Mouse (Mus musculus) heart, embryonic 13.5 days (tissue): ENCODE measurements around the gene Pacrg. TPM values are rescaled to one million over a fixed set of nuclear protein-coding genes. Genes with fewer than 3 reads are reported as not detected.

ENCODE experiments used
- ATAC-seq: fragments of 200-750 bp; cut with Nextera tagmentation; 2 replicates; pipeline ENCODE4 v1.8.0; 2017; ENCODE audit warnings: moderate TSS enrichment; ENCODE audit not compliant: insufficient number of reproducible peaks, low FRiP score, low TSS enrichment; ENCODE audit errors: extremely low read depth
- H3K27ac ChIP-seq: fragments of 300-500 bp; sonication (generic); replicated peaks from 2 replicates; pipeline ENCODE4 v1.5.1; 2015; ENCODE audit warnings: moderate library complexity, mild to moderate bottlenecking, inconsistent platforms
- H3K27me3 ChIP-seq: fragments of 300-500 bp; sonication (generic); replicated peaks from 2 replicates; pipeline ENCODE4 v1.6.1; 2015; ENCODE audit warnings: mild to moderate bottlenecking, inconsistent platforms
- H3K36me3 ChIP-seq: fragments of 300-500 bp; sonication (generic); 2 replicates; pipeline ENCODE4 v1.6.1; 2015; ENCODE audit warnings: mild to moderate bottlenecking, inconsistent platforms
- H3K4me1 ChIP-seq: fragments of 300-500 bp; sonication (generic); 2 replicates; pipeline ENCODE4 v1.6.1; 2015; ENCODE audit warnings: inconsistent platforms
- H3K4me2 ChIP-seq: fragments of 300-500 bp; sonication (generic); 2 replicates; pipeline ENCODE4 v1.6.1; 2015; ENCODE audit warnings: inconsistent platforms, mild to moderate bottlenecking, moderate library complexity
- H3K4me3 ChIP-seq: fragments of 300-500 bp; sonication (generic); 2 replicates; pipeline ENCODE4 v1.5.1; 2015; ENCODE audit warnings: moderate library complexity, mild to moderate bottlenecking, inconsistent platforms
- H3K9ac ChIP-seq: fragments of 300-500 bp; sonication (generic); 2 replicates; pipeline ENCODE4 v1.6.1; 2015; ENCODE audit warnings: inconsistent platforms, mild to moderate bottlenecking, moderate library complexity
- H3K9me3 ChIP-seq: fragments of 300-500 bp; sonication (generic); 2 replicates; pipeline ENCODE4 v1.6.1; 2016; ENCODE audit warnings: inconsistent platforms
- WGBS: fragments of 180-500 bp; shearing (Covaris S2); methylation state at CpG from one replicate; pipeline ENCODE4 v1.1.7; 2015; ENCODE audit warnings: mixed read lengths; 5-methylcytosine and 5-hydroxymethylcytosine counted together
- polyA plus RNA-seq: library from polyadenylated mRNA; unstranded; fragments of >200 nt; fragmentation: Nextera tagmentation; extraction: Ambion mirVana; gene quantifications from 2 replicates; pipeline ENCODE4 v1.2.1, GENCODE M21; 2015

Pacrg gene
- polyA plus RNA-seq, 1 experiment from 2014 or later: 0.64 TPM

GRCm38 (mm10) chr17:10737966-10738365, 102.1 kb downstream of the Pacrg start:
- Histone ChIP-seq H3K9ac (no peak overlapping the region), H3K9me3 (no peaks in the 10 kb centered on the region), H3K4me1 (no peaks in the 10 kb centered on the region), H3K4me2 (no peak overlapping the region), H3K36me3 (no peaks in the 10 kb centered on the region), H3K27me3 (no peaks in the 10 kb centered on the region), H3K27ac (no peak overlapping the region), H3K4me3 (no peak overlapping the region)
- ATAC-seq: no peak

- WGBS: 78% methylated on average over 6 of the region's 6 CpGs
- Histone ChIP-seq H3K4me2 (no peak overlapping the region), H3K27ac (no peak overlapping the region), H3K4me1 (no peaks in the 10 kb centered on the region), H3K9me3 (no peaks in the 10 kb centered on the region), H3K9ac (no peak overlapping the region), H3K27me3 (no peaks in the 10 kb centered on the region), H3K4me3 (no peak overlapping the region), H3K36me3 (no peaks in the 10 kb centered on the region)
- no peak for ATAC-seq
These were observed 105.4 kb downstream of the Pacrg start for GRCm38 (mm10) chr17:10734733-10735132.

- H3K4me2 ChIP-seq: no peak overlapping the region
- H3K9ac ChIP-seq: no peak overlapping the region
- no peak overlapping the region for H3K4me3 ChIP-seq
- H3K27me3 ChIP-seq: peaks cover 8% of the 10 kb centered on the region; the same call in 1 of the 2 replicates
- 42% methylated on average over 4 of the region's 4 CpGs for WGBS
- no peaks in the 10 kb centered on the region for H3K36me3 ChIP-seq
- ATAC-seq: no peak
- H3K4me1 ChIP-seq: no peaks in the 10 kb centered on the region
- H3K27ac ChIP-seq: no peak overlapping the region
- H3K9me3 ChIP-seq: no peaks in the 10 kb centered on the region
These were observed 107.6 kb downstream of the Pacrg start for GRCm38 (mm10) chr17:10732303-10733048.

GRCm38 (mm10) chr17:10724853-10725252, 115.3 kb downstream of the Pacrg start:
- no peaks in the 10 kb centered on the region for H3K9me3 ChIP-seq
- WGBS: 42% methylated on average over 3 of the region's 3 CpGs
- no peak overlapping the region for H3K9ac ChIP-seq
- peaks cover 8% of the 10 kb centered on the region; the same call in 1 of the 2 replicates for H3K4me1 ChIP-seq
- no peak for ATAC-seq
- no peak overlapping the region for H3K4me3 ChIP-seq
- peaks cover 14% of the 10 kb centered on the region; the same call in 1 of the 2 replicates for H3K27me3 ChIP-seq
- no peaks in the 10 kb centered on the region for H3K36me3 ChIP-seq
- H3K4me2 ChIP-seq: no peak overlapping the region
- no peak overlapping the region for H3K27ac ChIP-seq

- Histone ChIP-seq H3K4me2 (no peak overlapping the region), H3K27me3 (0 out of 2 replicates have a peak, but pooled peaks cover 6% of the 10 kb centered on the region), H3K9ac (no peak overlapping the region), H3K36me3 (no peaks in the 10 kb centered on the region), H3K4me1 (peaks cover 21% of the 10 kb centered on the region), H3K4me3 (no peak overlapping the region), H3K27ac (no peak overlapping the region), H3K9me3 (no peaks in the 10 kb centered on the region)
- ATAC-seq: no peak
- 57% methylated on average over 1 of the region's 1 CpGs for WGBS
These were observed 118.5 kb downstream of the Pacrg start for GRCm38 (mm10) chr17:10721562-10721961.

- Histone ChIP-seq H3K27me3 (peaks cover 11% of the 10 kb centered on the region; the same call in 1 of the 2 replicates), H3K4me2 (no peak overlapping the region), H3K27ac (no peak overlapping the region), H3K4me1 (peaks cover 18% of the 10 kb centered on the region), H3K9me3 (no peaks in the 10 kb centered on the region), H3K4me3 (no peak overlapping the region), H3K36me3 (no peaks in the 10 kb centered on the region), H3K9ac (no peak overlapping the region)
- 80% methylated on average over 1 of the region's 1 CpGs for WGBS
- no peak for ATAC-seq
These were observed 123.0 kb downstream of the Pacrg start for GRCm38 (mm10) chr17:10717148-10717547.

GRCm38 (mm10) chr17:10702781-10703180, 137.3 kb downstream of the Pacrg start:
- Histone ChIP-seq H3K36me3 (no peaks in the 10 kb centered on the region), H3K9ac (0 out of 2 replicates have a peak overlapping the region, but pooled peaks have one; percentile 16), H3K9me3 (no peaks in the 10 kb centered on the region), H3K27ac (no peak overlapping the region), H3K27me3 (no peaks in the 10 kb centered on the region), H3K4me3 (no peak overlapping the region), H3K4me2 (no peak overlapping the region), H3K4me1 (no peaks in the 10 kb centered on the region)
- ATAC-seq: no peak
- 62% methylated on average over 6 of the region's 6 CpGs for WGBS

GRCm38 (mm10) chr17:10698041-10698440, 142.1 kb downstream of the Pacrg start:
- ATAC-seq: no peak
- WGBS: 49% methylated on average over 8 of the region's 8 CpGs
- no peaks in the 10 kb centered on the region for H3K27me3 ChIP-seq

GRCm38 (mm10) chr17:10695421-10695820, 144.7 kb downstream of the Pacrg start:
- H3K27ac ChIP-seq: no peak overlapping the region
- ATAC-seq: no peak
- no peaks in the 10 kb centered on the region for H3K36me3 ChIP-seq
- H3K9ac ChIP-seq: no peak overlapping the region
- H3K4me1 ChIP-seq: no peaks in the 10 kb centered on the region
- no peak overlapping the region for H3K4me2 ChIP-seq
- no peaks in the 10 kb centered on the region for H3K9me3 ChIP-seq
- H3K4me3 ChIP-seq: no peak overlapping the region
- 0 out of 2 replicates have a peak, but pooled peaks cover 2% of the 10 kb centered on the region for H3K27me3 ChIP-seq

More at GRCm38 (mm10) chr17:10698041-10698440, 142.1 kb downstream of the Pacrg start:
- Histone ChIP-seq H3K36me3 (no peaks in the 10 kb centered on the region), H3K4me3 (no peak overlapping the region), H3K9me3 (no peaks in the 10 kb centered on the region), H3K4me1 (no peaks in the 10 kb centered on the region), H3K27ac (no peak overlapping the region), H3K9ac (no peak overlapping the region), H3K4me2 (no peak overlapping the region)

GRCm38 (mm10) chr17:10677098-10677497, 163.0 kb downstream of the Pacrg start:
- no peak for ATAC-seq
- peaks cover 2% of the 10 kb centered on the region; the same call in 1 of the 2 replicates for H3K9me3 ChIP-seq
- no peak overlapping the region for H3K4me2 ChIP-seq
- 61% methylated on average over 4 of the region's 4 CpGs for WGBS
- H3K36me3 ChIP-seq: no peaks in the 10 kb centered on the region
- no peak overlapping the region for H3K4me3 ChIP-seq
- no peaks in the 10 kb centered on the region for H3K27me3 ChIP-seq
- no peaks in the 10 kb centered on the region for H3K4me1 ChIP-seq
- no peak overlapping the region for H3K9ac ChIP-seq
- no peak overlapping the region for H3K27ac ChIP-seq

- Histone ChIP-seq H3K4me1 (no peaks in the 10 kb centered on the region), H3K27ac (no peak overlapping the region), H3K36me3 (no peaks in the 10 kb centered on the region), H3K9ac (no peak overlapping the region), H3K27me3 (no peaks in the 10 kb centered on the region), H3K9me3 (no peaks in the 10 kb centered on the region), H3K4me3 (no peak overlapping the region), H3K4me2 (no peak overlapping the region)
- WGBS: 56% methylated on average over 5 of the region's 5 CpGs
- ATAC-seq: no peak
These were observed 164.6 kb downstream of the Pacrg start for GRCm38 (mm10) chr17:10675536-10675935.

- Histone ChIP-seq H3K9ac (no peak overlapping the region), H3K9me3 (no peaks in the 10 kb centered on the region), H3K4me3 (no peak overlapping the region), H3K27ac (no peak overlapping the region), H3K4me1 (no peaks in the 10 kb centered on the region), H3K36me3 (no peaks in the 10 kb centered on the region), H3K4me2 (no peak overlapping the region), H3K27me3 (no peaks in the 10 kb centered on the region)
- ATAC-seq: no peak
- 58% methylated on average over 3 of the region's 3 CpGs for WGBS
These were observed 165.1 kb downstream of the Pacrg start for GRCm38 (mm10) chr17:10675048-10675447.
